Mouse (Mus musculus): ENCODE measurements around the gene Macrod2. TPM values are rescaled to one million over a fixed set of nuclear protein-coding genes. Genes with fewer than 3 reads are reported as not detected.

The Macrod2 gene
- polyA plus RNA-seq, 1 experiment: 57.8 TPM

DNA sequence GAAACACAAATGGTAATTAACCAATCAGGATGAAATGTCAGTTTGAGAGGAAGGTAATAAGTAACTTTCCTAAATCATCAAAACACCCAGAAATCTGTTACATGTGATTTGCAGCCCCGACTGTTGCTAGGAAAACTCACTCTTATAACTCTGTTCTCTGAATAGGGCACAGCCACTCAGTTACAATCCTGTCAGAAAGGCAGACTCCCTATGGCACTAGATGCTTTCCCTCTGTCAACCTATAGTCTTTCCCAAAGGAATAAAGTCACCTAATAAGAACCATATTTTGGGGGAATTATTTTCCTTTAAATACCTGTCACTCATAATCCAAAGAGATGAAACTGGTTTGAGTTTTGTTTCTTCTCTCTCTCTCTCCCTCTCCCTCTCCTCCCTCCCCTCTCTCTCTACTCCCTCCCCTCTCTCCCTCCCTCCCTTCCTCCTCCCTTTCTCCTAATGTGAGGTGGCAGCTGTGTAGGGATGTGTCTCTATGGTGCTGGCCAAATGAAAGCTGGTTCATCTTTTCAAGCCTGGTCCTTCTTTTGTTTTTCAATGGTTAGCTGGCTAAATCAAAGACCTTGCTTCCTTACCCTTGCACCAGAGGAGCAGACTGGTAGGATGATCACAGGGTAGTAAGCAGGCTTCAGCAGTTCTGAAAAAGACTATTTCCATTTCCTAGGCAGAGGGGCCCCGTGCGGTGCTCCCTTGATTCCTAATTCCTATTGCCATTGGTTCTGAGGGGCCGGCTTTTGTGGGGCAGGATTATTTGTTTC is 661.8 kb downstream of the Macrod2 start:
- no peaks in the 10 kb centered on the region for H3K27me3 ChIP-seq (replicated peaks)
- no peaks in the 10 kb centered on the region for H3K36me3 ChIP-seq (replicated peaks; ENCODE audit: low read length)
- H3K4me3 ChIP-seq (replicated peaks): no peak overlapping the region
- TF ChIP-seq GATA1 (IDR thresholded peaks at IDR 0.05; ENCODE audit: borderline replicate concordance, low read length) (no peak), FLI1 (IDR thresholded peaks at IDR 0.05; ENCODE audit: low read length) (no peak)
- no peaks in the 10 kb centered on the region for H3K9me3 ChIP-seq
- H3K4me1 ChIP-seq: no peaks in the 10 kb centered on the region

DNA sequence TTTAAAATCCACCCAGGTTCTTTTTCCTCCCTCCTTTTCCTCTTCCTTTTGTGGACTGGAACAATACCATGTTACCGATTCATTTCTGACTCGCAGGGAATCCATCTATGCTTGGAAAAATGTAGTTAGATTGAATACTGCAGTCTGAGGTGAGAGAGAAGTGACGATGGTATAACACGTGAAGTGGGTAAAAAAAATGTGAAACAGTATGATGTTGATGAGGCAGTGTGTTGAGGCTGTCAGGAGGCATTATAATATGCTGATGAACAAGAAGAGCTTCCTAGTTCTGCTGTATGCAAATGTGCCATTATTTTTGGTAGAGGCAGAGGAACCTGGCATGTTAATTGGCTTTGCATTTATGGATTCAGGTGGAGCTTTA is 662.3 kb downstream of the Macrod2 start:
- Histone ChIP-seq H3K9me3 (no peaks in the 10 kb centered on the region), H3K36me3 (replicated peaks; ENCODE audit: low read length) (no peaks in the 10 kb centered on the region), H3K4me3 (replicated peaks) (no peak overlapping the region), H3K27me3 (replicated peaks) (no peaks in the 10 kb centered on the region), H3K4me1 (no peaks in the 10 kb centered on the region)
- TF ChIP-seq GATA1 (IDR thresholded peaks at IDR 0.05; ENCODE audit: borderline replicate concordance, low read length) (no peak), FLI1 (IDR thresholded peaks at IDR 0.05; ENCODE audit: low read length) (no peak)

DNA sequence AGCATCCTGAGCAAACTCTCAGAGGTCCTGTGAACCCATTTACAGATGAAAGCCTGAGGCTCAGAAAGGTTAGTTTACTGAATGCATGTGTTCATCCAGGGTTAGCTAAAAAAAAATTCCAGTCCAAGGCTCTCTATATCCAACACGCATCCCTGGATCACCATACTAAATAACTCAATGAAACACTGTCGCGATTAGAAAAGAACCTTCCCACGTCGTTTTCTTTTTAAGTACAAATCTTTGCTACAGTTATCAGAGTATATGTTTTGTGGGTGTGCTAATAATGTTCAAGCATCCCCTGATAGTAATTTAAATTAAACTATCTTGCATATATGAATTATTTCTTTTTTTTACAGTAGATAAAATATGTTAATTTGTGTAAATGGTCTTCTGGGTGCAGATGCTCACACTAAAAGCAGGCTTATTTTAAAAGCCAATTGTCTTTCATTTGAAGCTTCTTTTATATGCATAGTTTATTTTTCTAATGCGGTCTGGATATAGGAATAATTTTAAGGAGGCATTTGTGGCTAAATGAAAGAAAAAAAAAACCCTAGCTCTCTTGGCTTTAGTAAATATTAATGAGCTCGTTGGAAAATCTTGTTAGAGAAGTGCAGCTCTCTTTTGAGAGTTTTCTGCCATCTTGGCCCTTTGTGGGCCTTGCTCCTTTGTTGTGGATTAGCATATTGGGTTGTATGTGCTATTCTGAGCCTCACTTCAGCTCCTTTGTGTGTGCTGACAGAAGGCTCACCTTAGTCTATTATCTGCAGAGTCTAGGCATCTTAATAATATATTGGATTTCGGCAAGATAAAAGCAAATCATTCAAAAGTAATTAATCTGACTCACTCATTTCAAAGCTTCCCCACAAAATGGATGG is 679.1 kb downstream of the Macrod2 start:
- Histone ChIP-seq H3K4me3 (replicated peaks) (no peak overlapping the region), H3K4me1 (no peaks in the 10 kb centered on the region), H3K27me3 (replicated peaks) (no peaks in the 10 kb centered on the region), H3K9me3 (0 out of 2 replicates have a peak, but pooled peaks cover 3% of the 10 kb centered on the region), H3K36me3 (replicated peaks; ENCODE audit: low read length) (no peaks in the 10 kb centered on the region)
- TF ChIP-seq FLI1 (IDR thresholded peaks at IDR 0.05; ENCODE audit: low read length) (no peak), GATA1 (IDR thresholded peaks at IDR 0.05; ENCODE audit: borderline replicate concordance, low read length) (no peak)

DNA sequence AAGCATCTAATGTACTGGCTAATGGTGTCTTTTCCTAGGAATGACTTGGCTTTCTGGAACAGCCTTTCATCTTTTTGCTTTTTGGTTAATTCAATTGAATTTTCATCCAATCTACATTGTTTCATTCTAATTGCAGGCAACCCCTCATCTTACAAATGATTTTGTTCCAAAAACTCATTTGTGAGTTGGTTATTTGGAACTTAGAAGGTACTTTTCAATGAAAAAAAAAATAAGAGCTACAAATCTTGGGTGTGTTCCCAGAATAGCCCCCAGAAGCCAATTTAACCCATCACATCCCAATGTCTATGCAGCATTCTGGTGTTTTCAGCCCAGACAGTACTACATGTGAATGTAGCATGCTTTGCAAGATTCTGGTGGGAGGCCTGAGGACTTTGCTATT is 683.1 kb downstream of the Macrod2 start:
- no peaks in the 10 kb centered on the region for H3K27me3 ChIP-seq (replicated peaks)
- TF ChIP-seq FLI1 (IDR thresholded peaks at IDR 0.05; ENCODE audit: low read length) (no peak), GATA1 (IDR thresholded peaks at IDR 0.05; ENCODE audit: borderline replicate concordance, low read length) (no peak)
- no peaks in the 10 kb centered on the region for H3K36me3 ChIP-seq (replicated peaks; ENCODE audit: low read length)
- H3K4me1 ChIP-seq: no peaks in the 10 kb centered on the region
- H3K9me3 ChIP-seq: 0 out of 2 replicates have a peak, but pooled peaks cover 3% of the 10 kb centered on the region
- no peak overlapping the region for H3K4me3 ChIP-seq (replicated peaks)

DNA sequence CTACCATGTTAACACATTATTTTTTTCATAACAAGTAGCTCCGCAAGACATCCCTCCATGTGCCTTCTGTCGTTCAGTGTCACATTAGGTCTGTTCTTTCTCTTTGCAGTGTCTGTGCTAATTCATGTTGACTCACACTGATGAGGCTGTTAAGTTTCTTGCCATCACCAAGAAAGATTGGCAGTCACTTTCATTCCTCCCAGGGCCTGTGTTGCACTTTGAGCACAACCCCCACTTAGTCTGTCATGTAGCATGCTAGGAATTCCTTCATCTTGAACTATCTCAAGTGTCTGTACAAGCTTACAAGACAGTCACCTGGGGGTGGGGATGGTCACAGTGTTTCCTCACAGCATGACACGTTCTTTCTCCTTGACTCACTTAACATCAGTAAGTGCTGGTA is 696.2 kb downstream of the Macrod2 start:
- no peaks in the 10 kb centered on the region for H3K36me3 ChIP-seq (replicated peaks; ENCODE audit: low read length)
- no peaks in the 10 kb centered on the region for H3K27me3 ChIP-seq (replicated peaks)
- TF ChIP-seq FLI1 (IDR thresholded peaks at IDR 0.05; ENCODE audit: low read length): no peak
- TF ChIP-seq GATA1 (IDR thresholded peaks at IDR 0.05; ENCODE audit: borderline replicate concordance, low read length): no peak
- H3K9me3 ChIP-seq: no peaks in the 10 kb centered on the region
- no peak overlapping the region for H3K4me3 ChIP-seq (replicated peaks)
- H3K4me1 ChIP-seq: no peaks in the 10 kb centered on the region

DNA sequence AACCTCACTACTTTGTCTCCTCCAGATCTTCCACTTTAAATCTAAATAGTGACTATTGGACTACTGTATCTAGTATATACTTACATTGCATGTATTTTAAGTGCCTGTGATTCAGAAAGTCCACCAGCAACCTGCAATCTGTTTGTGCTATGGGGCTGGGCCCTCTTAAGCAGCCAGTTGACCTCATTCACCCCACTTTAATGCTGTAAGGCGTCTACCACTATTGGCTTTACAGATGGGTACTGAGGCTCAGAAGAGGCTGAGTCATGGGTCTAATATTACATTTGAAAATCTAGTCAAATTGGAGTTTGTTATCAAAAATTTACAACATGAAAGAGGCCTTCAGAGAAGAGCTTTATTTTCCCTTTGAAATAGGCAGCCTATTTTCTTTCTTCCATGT is 722.5 kb downstream of the Macrod2 start:
- H3K36me3 ChIP-seq (replicated peaks; ENCODE audit: low read length): no peaks in the 10 kb centered on the region
- H3K4me3 ChIP-seq (replicated peaks): no peak overlapping the region
- TF ChIP-seq FLI1 (IDR thresholded peaks at IDR 0.05; ENCODE audit: low read length): no peak
- no peak for TF ChIP-seq GATA1 (IDR thresholded peaks at IDR 0.05; ENCODE audit: borderline replicate concordance, low read length)
- H3K27me3 ChIP-seq (replicated peaks): no peaks in the 10 kb centered on the region
- no peaks in the 10 kb centered on the region for H3K9me3 ChIP-seq
- H3K4me1 ChIP-seq: no peaks in the 10 kb centered on the region

DNA sequence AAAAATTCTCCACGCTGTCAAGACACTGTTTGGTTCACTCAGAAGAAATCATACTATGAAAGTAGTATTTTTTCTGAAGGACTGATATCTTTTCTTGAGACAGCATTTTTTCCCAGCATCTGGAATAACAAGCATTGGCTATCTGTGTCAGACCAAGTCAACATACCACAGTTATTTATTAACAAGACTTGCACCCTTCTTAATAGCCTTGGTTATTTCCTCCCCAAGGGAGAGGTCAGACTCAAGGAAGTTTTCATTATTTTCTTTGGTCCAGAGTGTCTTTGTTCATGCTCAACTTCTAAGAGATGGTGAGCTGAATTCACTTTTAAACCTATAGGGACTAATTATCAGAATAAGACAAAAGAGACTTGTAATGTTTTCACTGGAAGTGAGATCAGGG is 728.8 kb downstream of the Macrod2 start:
- TF ChIP-seq GATA1 (IDR thresholded peaks at IDR 0.05; ENCODE audit: borderline replicate concordance, low read length) (no peak), FLI1 (IDR thresholded peaks at IDR 0.05; ENCODE audit: low read length) (no peak)
- Histone ChIP-seq H3K27me3 (replicated peaks) (no peaks in the 10 kb centered on the region), H3K36me3 (replicated peaks; ENCODE audit: low read length) (no peaks in the 10 kb centered on the region), H3K4me3 (replicated peaks) (no peak overlapping the region), H3K9me3 (peaks cover 3% of the 10 kb centered on the region; the same call in 1 of the 2 replicates), H3K4me1 (no peaks in the 10 kb centered on the region)

DNA sequence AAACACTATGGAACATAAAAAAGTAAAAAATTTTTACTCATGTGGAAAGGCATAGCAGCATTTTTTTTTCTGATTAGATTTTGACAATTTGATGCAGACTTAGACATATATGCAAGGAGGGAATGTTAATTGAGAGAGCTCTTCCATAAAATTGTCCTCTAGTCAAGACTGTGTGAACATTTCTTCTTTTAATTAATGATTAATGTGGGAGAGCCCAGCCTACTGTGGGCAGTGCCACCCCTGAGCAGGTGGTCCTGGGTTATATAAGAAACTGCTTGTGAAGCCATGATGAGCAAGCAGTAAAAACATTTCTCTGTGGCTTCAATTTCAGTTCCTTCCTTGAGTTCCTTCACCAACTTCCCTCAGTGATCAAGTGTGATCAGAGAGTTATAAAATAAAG is 730.5 kb downstream of the Macrod2 start:
- TF ChIP-seq GATA1 (IDR thresholded peaks at IDR 0.05; ENCODE audit: borderline replicate concordance, low read length): no peak
- TF ChIP-seq FLI1 (IDR thresholded peaks at IDR 0.05; ENCODE audit: low read length): no peak
- no peaks in the 10 kb centered on the region for H3K36me3 ChIP-seq (replicated peaks; ENCODE audit: low read length)
- no peaks in the 10 kb centered on the region for H3K4me1 ChIP-seq
- H3K9me3 ChIP-seq: peaks cover 3% of the 10 kb centered on the region; the same call in 1 of the 2 replicates
- no peak overlapping the region for H3K4me3 ChIP-seq (replicated peaks)
- no peaks in the 10 kb centered on the region for H3K27me3 ChIP-seq (replicated peaks)

DNA sequence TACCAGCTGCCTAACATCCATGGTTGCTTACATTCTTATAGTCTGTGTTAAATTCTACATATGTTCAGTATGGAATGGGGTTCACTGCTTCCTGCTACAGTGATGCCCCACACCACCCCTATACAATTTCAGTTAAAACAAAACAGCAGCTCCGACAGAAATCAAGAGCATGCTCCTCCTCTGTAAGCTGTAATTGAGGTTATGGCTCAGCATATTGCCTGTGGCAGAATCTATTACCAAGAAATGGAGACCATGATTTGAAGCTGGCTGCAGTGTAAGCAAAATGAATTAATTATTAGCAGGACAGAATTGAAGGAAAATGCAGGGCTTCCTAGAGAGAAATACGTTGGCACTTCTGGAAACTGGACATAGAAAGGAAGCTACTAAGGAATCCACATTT is 747.2 kb downstream of the Macrod2 start:
- H3K27me3 ChIP-seq (replicated peaks): no peaks in the 10 kb centered on the region
- no peaks in the 10 kb centered on the region for H3K9me3 ChIP-seq
- H3K36me3 ChIP-seq (replicated peaks; ENCODE audit: low read length): no peaks in the 10 kb centered on the region
- TF ChIP-seq GATA1 (IDR thresholded peaks at IDR 0.05; ENCODE audit: borderline replicate concordance, low read length): no peak
- TF ChIP-seq FLI1 (IDR thresholded peaks at IDR 0.05; ENCODE audit: low read length): no peak
- H3K4me1 ChIP-seq: no peaks in the 10 kb centered on the region
- no peak overlapping the region for H3K4me3 ChIP-seq (replicated peaks)

Data from megakaryocyte, embryonic 14.5 days (primary cell).